Mouse (Mus musculus) lung, postnatal 4 days (tissue): ENCODE data around the gene Mmp19.
"Not testable (repeated sequence)": the region's sequence is repeated elsewhere in the genome, so short reads cannot be mapped to it uniquely, and the experiment has no call there.

ENCODE experiments used
- DNase-seq, 2 experiments: peaks; one replicate each; pipeline ENCODE4 v3.0.0; 2021

Mmp19 gene

DNA sequence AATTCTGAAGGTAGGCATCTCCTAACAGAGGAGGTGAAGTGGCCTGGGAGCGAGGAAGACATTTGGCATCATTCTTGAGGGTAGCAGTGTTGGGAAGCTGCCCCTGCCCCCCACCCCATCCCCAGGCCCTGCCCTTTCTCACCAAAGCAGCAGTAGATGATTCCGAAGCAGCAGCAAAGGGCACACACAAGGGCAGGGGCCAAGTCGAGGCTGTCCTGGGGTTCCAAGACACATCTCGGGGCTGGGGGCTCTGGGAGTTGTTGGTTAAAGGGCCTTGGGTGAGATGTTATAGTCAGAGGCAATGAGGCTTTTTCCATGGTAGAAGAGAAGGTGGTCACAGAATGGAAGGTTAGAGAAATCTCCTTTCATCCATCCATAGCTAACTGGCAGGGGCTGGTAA is 12.2 kb downstream of the Mmp19 start:
- DNase-seq: no peak

DNA sequence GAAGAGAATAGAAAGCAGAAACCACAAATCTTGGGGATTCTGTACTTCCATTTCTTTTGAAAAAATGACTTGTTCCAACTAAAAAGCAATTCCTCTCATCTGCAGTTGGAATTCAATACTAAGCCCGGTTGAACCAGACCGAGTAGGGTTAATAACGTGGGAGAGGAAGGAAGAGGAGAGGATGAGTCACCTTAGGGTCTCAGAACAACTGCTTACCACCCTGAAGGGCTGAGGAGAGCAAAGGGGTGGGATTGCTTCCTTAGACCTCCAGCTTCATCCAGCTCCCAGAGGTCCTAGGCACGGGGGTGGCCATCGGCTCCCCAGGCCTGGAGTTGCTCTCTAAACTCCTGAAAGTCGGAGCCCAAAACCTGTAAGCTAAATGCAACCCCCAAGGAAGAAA is 12.7 kb downstream of the Mmp19 start:
- no peak for DNase-seq

DNA sequence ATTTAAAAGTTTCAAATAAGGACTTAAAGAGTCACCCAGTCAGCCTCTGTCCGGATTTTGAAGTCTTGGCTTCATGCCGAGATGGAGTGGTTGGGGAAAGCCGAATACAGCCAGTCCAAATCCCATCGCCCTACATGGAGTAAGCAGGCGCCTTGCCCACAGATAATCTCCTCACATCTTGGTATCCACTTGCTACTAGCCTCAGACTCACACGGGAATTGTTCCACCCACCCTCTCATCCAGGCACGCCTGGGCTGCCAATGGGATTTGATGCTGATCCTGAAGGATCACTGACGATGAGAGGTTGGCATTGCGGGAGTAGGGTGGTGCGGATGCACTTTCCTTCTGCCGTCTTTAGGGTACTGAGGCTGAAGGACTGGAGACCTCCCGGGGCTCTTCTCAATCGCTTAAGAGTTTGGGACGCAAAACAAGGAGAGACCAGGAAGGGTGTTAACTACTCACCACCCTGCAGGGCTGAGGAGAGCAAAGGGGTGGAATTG is 13.1 kb downstream of the Mmp19 start, which contains the start of gene Dnajc14:
TSS of gene Dnajc14 (plus strand) at position 292 of the 500 bp plus-strand sequence.
- peak; percentile 66 for DNase-seq

DNA sequence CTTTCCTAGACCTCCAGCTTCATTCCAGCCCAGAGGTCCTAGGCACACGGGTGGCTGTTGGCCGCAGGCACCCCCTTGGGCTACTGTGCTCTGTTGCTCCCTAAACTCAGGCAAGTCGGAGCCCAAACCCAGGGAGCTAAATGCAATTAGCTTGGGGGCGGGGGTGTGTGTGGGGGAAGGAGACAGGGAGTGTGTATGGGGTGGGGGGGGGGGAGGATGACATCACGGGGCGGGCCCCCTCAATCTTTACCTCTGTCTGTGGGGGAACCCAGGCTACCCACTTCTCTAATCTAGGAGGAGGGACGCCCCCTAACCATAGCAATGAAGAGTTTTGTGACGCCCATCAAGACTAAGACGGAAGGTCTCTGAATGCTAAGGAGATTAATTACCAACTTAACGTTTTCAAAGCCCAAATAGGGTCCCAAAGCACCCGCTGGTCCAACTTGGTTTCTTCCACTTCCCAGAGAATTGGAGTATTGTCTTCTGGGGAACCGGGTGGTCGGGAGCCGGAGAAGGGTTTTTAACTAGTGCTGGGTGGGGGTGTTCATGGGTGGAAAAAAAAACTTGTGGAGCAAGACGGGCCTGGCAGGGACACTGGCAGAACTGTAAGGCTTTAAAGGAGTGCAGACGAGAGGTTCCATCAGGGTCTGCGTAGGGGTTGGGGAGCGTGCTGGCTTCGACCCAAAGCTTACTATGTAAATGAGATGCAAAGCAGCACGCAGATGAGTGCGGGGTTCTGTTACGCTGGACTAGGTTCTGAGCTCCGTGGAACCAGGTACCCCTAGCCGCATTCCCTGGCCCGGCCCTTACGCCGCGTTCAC is 13.8 kb downstream of the Mmp19 start, which contains the start of gene Tmem198b:
TSS of gene Tmem198b (minus strand) at position 100 of the 821 bp plus-strand sequence.
- peak; percentile 62 to 75 for DNase-seq

DNA sequence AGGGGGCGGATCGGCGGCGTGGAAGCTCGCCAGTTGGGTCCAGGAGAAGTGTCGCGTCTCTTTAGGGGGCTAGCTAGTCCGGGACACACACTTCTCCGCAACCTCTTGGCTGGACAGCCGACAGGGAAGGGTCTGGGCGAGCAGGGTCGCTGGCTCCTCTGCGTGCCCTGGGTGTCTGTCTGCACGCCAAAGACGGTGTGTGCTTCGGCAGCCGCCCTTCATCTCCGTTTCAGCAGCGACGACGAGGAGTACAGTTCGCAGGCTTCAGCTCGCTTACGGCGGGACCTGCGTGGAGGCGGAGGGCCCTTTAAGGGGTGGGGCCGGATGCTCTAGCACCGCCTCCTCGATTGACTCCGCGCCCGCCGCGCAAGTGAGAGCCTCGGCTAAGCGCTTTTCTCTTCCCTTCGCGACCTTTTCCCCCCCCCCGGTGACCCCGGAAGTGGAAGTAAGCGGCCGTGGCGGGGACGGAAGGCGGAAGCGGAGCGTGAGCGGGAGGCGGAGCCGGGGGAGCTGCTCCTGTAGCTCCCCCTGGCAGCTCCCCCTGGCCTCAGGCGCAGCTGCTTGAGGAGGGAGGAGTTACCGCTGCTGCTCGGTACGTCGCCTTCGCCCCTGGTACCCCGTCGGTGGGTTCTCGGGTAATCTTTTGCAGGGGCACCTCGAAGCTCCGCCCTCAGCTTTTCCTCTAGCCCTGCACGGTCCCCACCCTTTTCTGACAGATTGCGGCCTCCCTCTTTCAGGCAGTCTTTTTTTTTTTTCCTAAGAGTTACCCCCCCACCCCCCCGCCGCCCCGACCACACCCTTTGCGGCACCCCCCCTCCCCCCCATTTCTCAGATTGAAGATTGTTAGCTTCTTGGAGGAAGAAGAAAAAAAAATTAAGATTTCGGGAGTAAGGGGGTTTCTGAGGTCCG is 14.6 kb downstream of the Mmp19 start:
- peak; percentile 97 to 98 for DNase-seq

DNA sequence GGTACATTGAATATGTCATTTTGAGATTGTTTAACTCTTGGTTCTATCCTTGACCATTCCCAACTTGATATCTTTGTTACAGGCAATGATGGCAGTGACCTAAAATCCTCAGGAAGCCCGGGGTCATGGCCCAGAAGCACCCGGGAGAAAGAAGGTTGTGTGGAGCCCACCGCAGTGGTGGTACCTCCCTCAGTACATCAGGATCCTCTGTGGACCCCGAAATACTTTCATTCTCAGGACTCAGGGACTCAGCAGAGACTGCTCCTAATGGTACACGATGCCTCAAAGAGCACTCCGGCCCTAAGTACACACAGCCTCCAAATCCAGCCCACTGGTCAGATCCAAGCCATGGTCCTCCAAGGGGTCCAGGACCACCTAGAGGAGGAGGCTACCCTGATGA is 15.4 kb downstream of the Mmp19 start:
- no peak for DNase-seq

DNA sequence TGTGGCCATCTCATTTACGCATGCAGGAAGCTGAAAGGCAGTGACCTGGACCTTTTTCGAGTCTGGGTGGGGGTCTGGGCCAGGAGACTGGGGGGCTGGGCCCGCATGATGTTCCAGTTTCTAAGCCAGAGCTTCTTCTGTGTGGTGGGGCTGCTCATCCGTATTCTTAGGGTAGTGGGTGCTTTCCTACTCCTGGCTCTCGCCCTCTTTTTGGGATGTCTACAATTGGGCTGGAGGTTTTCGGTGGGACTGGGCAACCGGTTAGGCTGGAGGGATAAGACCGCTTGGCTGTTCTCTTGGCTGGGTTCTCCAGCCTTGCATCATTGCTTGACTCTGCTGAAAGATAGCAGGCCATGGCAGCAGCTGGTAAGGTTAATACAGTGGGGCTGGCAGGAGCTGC is 16.3 kb downstream of the Mmp19 start:
- no peak for DNase-seq

DNA sequence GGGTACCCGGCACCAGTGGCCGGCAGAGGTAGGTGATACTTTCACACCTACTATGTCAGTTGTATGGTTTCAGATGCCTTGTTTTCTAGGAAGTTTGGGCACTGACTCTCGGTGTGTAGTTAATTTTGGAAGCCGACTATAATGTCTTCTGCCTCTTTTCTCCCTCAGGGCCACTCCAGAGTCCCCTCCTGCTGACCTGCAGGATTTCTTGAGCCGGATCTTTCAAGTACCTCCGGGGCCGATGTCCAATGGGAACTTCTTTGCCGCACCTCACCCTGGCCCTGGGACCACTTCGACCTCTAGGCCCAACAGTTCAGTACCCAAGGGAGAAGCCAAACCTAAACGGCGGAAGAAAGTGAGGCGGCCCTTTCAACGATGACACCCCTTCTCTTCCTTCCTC is 26.3 kb downstream of the Mmp19 start, which contains the start of gene Sarnp:
TSS of gene Sarnp (plus strand) at position 301 of the 400 bp plus-strand sequence.
- no peak for DNase-seq

DNA sequence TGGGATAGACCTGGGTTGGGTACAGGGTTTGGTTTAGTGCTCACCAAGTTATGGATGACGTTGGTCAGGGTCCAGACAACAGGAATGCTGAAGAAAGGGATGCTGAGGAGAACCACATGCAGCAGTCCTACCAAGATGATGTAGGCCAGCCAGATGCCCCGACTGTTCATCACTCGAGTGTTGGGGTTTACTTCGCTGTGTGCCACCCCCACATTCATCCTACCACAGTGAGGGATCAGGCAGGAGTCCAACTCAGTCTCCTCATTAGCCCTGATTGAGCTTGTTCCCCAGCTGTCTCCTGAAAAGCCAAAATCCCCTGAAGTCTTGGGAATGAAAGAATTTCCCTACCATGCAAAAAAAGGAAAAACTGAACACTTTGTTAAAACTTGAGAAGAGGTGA is 29.5 kb downstream of the Mmp19 start:
- no peak for DNase-seq

DNA sequence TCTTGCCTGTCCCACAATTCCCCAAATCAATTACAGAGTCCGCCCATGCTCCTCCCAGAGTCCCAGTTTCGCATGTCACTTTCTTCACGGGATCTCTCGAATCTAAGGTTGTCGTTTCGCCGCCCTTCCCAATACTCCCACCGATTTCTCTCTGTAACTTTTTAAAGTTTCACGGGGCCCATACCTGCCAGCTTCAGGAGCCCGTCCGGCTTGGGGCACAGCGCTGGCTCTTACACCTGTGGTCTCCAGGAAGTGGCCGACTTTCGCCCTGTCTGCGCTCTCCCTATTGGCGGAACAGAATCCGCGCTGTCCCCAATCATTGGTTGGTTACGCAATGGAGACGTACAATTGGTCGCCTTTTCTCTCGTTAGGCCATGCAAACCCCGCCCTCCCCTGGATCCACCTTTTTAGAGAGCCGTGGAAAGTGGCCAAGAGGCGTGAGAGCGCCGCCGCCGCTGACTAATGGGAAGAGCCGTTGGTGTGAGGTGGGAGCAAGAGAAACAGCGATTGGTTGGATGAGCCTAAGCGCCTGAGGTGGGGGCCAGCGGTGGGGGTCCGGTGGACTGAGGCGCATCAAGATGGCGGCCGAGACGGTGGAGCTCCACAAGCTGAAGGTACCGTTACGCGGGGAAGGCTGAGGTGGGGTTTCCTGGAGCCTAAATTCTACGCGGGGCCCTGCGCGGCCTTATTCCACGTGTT is 30.8 kb downstream of the Mmp19 start, which contains the start of gene Ormdl2:
TSS of gene Ormdl2 (minus strand) at position 288 of the 699 bp plus-strand sequence.
- peak; percentile 99 for DNase-seq

DNA sequence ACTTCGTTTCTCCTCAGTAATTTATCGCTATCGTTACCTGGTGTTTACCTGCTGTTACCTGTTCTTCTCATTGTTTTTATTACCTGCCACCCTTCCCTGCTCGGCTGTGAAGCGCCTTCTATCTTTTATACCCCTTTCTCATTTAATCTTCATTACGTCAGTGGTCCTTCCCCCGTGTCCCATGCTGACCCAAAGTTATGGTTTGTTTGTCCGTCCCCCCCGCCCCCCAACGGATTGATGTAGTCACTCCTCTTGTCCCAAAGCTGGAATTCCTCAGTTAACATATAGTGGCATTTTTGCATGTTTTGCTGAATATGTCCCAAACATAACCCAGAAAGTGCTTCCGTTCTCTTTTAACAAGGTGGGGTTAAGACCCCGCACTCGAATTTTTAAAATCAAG is 31.4 kb downstream of the Mmp19 start:
- DNase-seq: no peak

DNA sequence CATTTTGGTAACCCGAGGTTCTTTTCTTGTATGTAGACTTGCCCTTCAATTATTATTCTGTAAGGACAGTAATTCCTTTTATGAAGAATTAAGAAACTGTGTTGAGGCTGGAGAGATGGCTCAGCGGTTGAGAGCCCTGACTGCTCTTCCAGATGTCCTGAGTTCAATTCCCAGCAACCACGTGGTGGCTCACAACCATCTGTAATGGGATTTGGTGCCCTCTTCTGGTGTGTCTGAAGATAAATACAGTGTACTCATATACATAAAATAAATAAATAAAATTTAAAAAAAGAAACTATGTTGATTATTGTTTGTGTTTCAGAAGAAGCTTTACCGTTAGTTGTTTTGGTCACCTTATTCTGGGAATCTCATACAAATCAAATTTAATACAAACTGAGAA is 32.4 kb downstream of the Mmp19 start:
- DNase-seq: not testable (repeated sequence)

DNA sequence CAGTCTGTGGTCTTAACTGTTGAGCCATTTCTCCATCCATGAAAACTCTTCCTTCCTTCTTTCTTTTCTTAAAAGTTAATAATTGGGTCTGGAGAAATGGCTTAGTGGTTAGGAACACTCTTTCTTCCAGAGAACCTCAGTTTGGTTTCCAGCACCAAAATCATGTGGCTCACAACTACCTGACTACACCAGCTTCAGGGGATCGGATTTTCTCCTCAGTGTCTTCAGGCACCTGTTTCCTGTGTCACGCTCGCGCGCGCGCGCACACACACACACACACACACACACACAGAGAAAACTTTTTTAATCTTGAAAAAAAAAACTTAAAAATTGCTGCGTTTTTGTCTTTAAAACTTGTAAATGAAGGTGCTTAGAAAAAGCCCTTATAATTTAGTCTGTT is 33.1 kb downstream of the Mmp19 start:
- DNase-seq: no peak

DNA sequence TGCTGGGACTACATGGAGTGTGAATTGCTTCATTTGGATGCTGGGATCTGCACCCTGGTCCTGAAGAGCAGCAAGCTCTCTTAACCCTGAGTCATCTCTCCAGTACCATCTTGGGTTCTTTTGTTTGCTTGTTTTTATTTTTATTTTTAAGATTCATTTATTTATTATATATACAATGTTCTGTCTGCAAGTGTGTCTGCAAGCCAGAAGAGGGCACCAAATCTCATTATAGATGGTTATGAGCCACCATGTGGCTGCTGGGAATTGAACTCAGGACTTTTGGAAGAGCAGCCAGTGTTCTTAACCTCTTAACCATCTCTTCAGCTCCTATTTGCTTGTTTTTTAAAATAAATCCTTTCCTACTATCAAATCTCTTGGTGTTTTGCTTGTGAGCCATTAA is 46.7 kb downstream of the Mmp19 start:
- DNase-seq: no peak

DNA sequence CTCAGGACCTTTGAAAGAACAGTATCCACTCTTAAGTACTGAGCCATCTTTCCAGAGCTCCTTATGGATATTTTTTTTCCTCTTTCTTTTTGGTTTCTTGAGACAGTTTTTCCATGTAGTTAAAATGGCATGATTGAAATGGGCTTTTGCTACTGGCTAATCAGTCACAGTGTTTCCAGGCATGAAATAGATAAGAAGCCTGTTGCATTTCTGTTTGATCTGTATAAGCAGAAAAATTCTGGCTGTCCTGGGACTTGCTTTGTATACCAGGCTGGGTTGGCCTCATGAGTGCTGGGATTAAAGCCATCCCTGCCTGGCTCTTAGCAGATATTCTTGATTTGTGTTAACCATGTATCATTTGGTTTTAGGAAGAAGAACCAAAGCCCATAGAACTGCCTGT is 48.7 kb downstream of the Mmp19 start:
- DNase-seq: no peak

DNA sequence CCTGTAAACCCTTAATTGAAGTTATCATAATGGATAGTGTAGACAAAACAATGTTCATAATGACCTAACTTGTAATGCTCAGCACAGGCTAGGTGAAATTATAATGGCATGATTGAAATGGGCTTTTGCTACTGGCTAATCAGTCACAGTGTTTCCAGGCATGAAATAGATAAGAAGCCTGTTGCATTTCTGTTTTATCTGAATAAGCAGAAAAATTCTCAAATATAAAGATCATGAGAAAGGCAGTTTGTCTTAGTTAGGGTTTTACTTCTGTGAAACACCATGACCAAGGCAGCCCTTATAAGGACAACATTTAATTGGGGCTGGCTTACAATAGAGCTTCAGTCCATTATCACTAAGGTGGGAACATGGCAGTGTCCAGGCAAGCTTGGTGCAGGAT is 49.9 kb downstream of the Mmp19 start:
- no peak for DNase-seq

DNA sequence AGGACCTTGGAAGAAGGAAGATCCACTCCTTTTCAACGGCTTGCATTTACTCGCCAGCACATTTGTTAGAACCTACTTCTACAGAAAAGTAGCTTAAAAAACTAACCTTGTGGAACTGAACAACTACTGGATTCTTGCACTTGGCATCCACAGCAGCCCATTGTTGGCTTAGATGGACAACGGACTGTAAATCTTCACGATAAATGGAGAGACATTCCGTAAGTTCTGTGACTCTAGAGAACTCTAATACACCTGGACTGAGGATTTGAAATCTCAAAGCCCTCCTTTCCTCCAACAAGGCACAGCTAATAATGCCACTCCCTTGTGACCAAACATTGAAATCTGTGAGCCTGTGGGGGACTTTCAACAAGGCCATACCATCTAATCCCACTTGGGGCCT is 52.5 kb downstream of the Mmp19 start:
- DNase-seq: no peak

DNA sequence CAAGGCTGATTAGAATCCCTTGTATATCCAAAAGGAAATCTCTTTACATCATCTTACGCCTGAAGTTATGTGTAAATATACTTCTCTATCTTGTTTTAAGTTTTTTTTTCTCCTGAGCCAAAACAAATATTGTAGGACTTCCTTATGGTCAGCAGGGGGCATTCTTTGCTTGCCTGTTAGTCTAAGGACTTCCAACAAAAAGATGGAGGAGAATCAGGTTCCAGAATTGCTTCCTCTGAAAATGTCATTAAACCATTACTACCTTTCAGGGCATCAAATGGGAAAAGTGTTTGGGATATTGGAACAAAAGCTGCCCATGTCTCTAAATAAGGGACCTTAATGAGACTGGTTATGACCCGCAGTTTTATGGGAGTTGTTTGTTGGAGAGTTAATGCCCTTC is 54.8 kb downstream of the Mmp19 start:
- DNase-seq: no peak

DNA sequence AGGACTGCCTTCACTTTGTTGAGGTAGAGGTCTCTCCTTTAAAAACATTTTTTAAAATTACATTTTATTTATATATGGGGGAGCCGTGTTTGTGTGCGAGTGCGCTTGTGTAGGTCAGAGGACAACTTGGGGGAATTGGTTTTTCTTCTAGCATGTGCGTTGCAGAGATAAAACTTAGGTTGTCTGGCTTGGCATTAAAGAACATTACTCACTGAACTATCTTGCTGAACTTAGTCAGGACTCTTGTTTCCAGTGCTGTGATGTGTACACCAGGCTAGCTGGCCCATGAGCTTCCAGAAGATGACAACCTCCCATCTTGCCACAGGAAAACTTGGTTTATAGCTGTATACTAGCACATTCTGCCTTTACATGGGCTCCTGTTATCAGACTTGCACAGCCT is 56.0 kb downstream of the Mmp19 start:
- DNase-seq: no peak

DNA sequence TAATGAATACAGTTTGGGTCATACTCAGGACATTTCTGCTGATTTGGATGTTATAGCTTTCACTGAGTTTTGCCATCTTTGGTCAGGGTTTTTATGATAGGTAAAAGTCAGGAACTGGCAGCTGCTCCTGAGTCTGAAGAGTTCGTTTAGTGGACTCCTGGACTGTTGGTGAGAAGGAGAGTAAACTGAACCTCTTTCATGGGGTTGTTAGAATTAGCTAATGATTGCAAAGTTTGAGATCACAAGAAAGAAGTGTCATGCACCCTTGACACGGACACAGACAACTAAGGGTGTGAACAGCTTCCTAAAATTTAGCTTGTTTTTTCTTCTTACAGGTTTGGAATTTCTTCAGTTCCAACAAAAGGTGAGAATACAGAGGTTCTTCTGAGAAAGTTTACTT is 57.7 kb downstream of the Mmp19 start:
- DNase-seq: no peak

DNA sequence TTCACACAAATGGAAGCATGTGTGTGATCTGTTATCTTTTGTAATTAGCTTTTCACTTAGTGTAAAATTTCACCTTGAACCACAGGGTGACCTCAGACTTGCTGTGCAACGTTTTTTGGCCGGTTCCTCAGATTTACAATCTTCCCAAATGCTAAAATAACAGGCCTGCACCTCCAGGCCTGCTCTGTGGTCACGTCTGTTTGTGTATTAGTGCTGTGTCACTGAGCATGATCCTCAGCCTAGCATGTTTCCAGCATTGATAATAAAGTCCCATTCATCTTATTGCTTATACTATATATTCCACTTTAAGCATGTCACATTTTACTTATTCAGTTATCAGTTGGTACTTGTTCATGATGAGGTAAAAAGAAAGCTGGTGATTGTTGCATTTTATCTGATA is 59.6 kb downstream of the Mmp19 start:
- no peak for DNase-seq
